ENCODE assay signal across 8 mouse cellular contexts in genomic region chr1:171477758-171478545, GRCm38 (mm10). TPM values are rescaled to one million over a fixed set of nuclear protein-coding genes. Genes with fewer than 3 reads are reported as not detected.
A peak's percentile ranks its signal among the peaks of the same experiment; 100 is the strongest.
DNase-seq lines count a peak whose midpoint lies in the region; ATAC-seq and TF ChIP-seq lines count a peak whose summit lies in the region.

No protein-coding gene starts in this region.

- DNase-seq in heart, adult 2 months = peak in 1 of 2 experiments; percentile 22
- DNase-seq in heart, adult 9 months (ENCODE audit: low spot score in 2 of 2) = no peak
- peak; percentile 26 for DNase-seq in brain, adult 2 months (ENCODE audit: low read depth, low spot score)
- DNase-seq in liver, embryonic 11.5 days (ENCODE audit: low spot score) = no peak
- peak; percentile 7 for DNase-seq in midbrain, postnatal 0 days (ENCODE audit: low spot score)
- DNase-seq in layer of hippocampus, adult 11-12 months (ENCODE audit: low spot score) = no peak
- DNase-seq in cerebellum, adult 8-10 months = no peak

- TF ChIP-seq EP300 in heart, adult 2 months (IDR thresholded peaks at IDR 0.05; ENCODE audit: insufficient read depth, low read depth, low read length) = no peak

- no peaks in the 10 kb centered on the region for H3K4me1 ChIP-seq in heart, adult 2 months (ENCODE audit: control insufficient read depth, insufficient read depth, low read length)
- H3K4me1 ChIP-seq in hindbrain, embryonic 13.5 days (replicated peaks) = no peaks in the 10 kb centered on the region
- H3K4me1 ChIP-seq in liver, embryonic 11.5 days (replicated peaks; ENCODE audit: control insufficient read depth, insufficient read depth, low read length) = peaks cover 3% of the 10 kb centered on the region
- no peaks in the 10 kb centered on the region for H3K4me1 ChIP-seq in midbrain, postnatal 0 days (ENCODE audit: insufficient read depth, low read length)

- peak overlapping the region; percentile 39 for H3K4me2 ChIP-seq in hindbrain, embryonic 13.5 days
- peak overlapping the region; percentile 48 for H3K4me2 ChIP-seq in liver, embryonic 11.5 days
- H3K4me2 ChIP-seq in midbrain, postnatal 0 days (ENCODE audit: low read depth, low read length, poor library complexity, severe bottlenecking) = peak overlapping the region; percentile 10

- peak overlapping the region; percentile 16; the same call in 1 of the 2 replicates for H3K4me3 ChIP-seq in heart, adult 2 months
- peak overlapping the region; percentile 30 for H3K4me3 ChIP-seq in hindbrain, embryonic 13.5 days
- peak overlapping the region; percentile 39 for H3K4me3 ChIP-seq in liver, embryonic 11.5 days (ENCODE audit: low read depth, low read length)
- peak overlapping the region; percentile 17; the same call in 1 of the 2 replicates for H3K4me3 ChIP-seq in midbrain, postnatal 0 days (ENCODE audit: low read depth, low read length)

- no peaks in the 10 kb centered on the region for H3K79me2 ChIP-seq in heart, adult 2 months (replicated peaks; ENCODE audit: control insufficient read depth, insufficient read depth, low read length)

- peak; percentile 43; the same call in 1 of the 2 replicates for ATAC-seq in hindbrain, embryonic 13.5 days (ENCODE audit: low FRiP score)
- peak; percentile 76 for ATAC-seq in liver, embryonic 11.5 days (replicated peaks; ENCODE audit: low FRiP score)
- ATAC-seq in midbrain, postnatal 0 days (ENCODE audit: low FRiP score) = peak; percentile 56; the same call in 1 of the 2 replicates

- no peak overlapping the region for H3K27ac ChIP-seq in heart, adult 2 months
- no peak overlapping the region for H3K27ac ChIP-seq in hindbrain, embryonic 13.5 days
- H3K27ac ChIP-seq in liver, embryonic 11.5 days (ENCODE audit: low read depth, low read length) = peak overlapping the region; percentile 28; the same call in 1 of the 2 replicates
- H3K27ac ChIP-seq in midbrain, postnatal 0 days (ENCODE audit: low read depth, low read length) = no peak overlapping the region

- no peak for TF ChIP-seq CTCF in heart, adult 2 months (IDR thresholded peaks at IDR 0.05)
- TF ChIP-seq CTCF in midbrain, postnatal 0 days (IDR thresholded peaks at IDR 0.05) = no peak

- H3K27me3 ChIP-seq in heart, adult 2 months (ENCODE audit: control insufficient read depth, insufficient read depth, low read length) = no peaks in the 10 kb centered on the region
- no peaks in the 10 kb centered on the region for H3K27me3 ChIP-seq in hindbrain, embryonic 13.5 days
- no peaks in the 10 kb centered on the region for H3K27me3 ChIP-seq in liver, embryonic 11.5 days (replicated peaks; ENCODE audit: control insufficient read depth, insufficient read depth, low read length)
- no peaks in the 10 kb centered on the region for H3K27me3 ChIP-seq in midbrain, postnatal 0 days (ENCODE audit: insufficient read depth, low read length)

- H3K9ac ChIP-seq in heart, adult 2 months (ENCODE audit: low read depth, low read length) = no peak overlapping the region
- H3K9ac ChIP-seq in hindbrain, embryonic 13.5 days = no peak overlapping the region
- peak overlapping the region; percentile 43 for H3K9ac ChIP-seq in liver, embryonic 11.5 days (ENCODE audit: low read depth, low read length)
- H3K9ac ChIP-seq in midbrain, postnatal 0 days (replicated peaks; ENCODE audit: low read length, poor library complexity, severe bottlenecking) = no peak overlapping the region

- 67% methylated on average over 27 of the region's 27 CpGs for WGBS in heart, adult 2 months
- WGBS in hindbrain, embryonic 13.5 days = 66% methylated on average over 27 of the region's 27 CpGs
- 61% methylated on average over 27 of the region's 27 CpGs for WGBS in liver, embryonic 11.5 days
- 66% methylated on average over 27 of the region's 27 CpGs for WGBS in midbrain, postnatal 0 days

- intact Hi-C loops in heart, adult 2 months (cut with DNase I) = loop anchor here (2.0 to 10.0 kb wide), 2 partner anchors 65 to 363 kb away; partner anchors contain the start of gene Cfap126

- H3K9me3 ChIP-seq in hindbrain, embryonic 13.5 days = peaks cover 8% of the 10 kb centered on the region
- peaks cover 4% of the 10 kb centered on the region for H3K9me3 ChIP-seq in liver, embryonic 11.5 days (ENCODE audit: control insufficient read depth, low read length)
- no peaks in the 10 kb centered on the region for H3K9me3 ChIP-seq in midbrain, postnatal 0 days (ENCODE audit: low read length)

- H3K36me3 ChIP-seq in heart, adult 2 months (ENCODE audit: control insufficient read depth, insufficient read depth, low read length) = no peaks in the 10 kb centered on the region
- H3K36me3 ChIP-seq in hindbrain, embryonic 13.5 days = no peaks in the 10 kb centered on the region
- H3K36me3 ChIP-seq in liver, embryonic 11.5 days (ENCODE audit: control insufficient read depth, insufficient read depth, low read length) = no peaks in the 10 kb centered on the region
- no peaks in the 10 kb centered on the region for H3K36me3 ChIP-seq in midbrain, postnatal 0 days (ENCODE audit: insufficient read depth, low read length)

- TF ChIP-seq POLR2A in heart, adult 2 months (IDR thresholded peaks at IDR 0.05; ENCODE audit: insufficient read depth, low read depth, low read length) = no peak

RNA-seq across cellular contexts. Expression of gene Alyref2, which starts 25.3 kb away (rescaled TPM):
- 1 to 10 TPM; 1.6 to 2.2 TPM for total RNA-seq in heart, adult 2 months (2021)
- 2.5 TPM in 2 replicates for polyA plus RNA-seq in heart, adult 2 months (2012; rRNA removed)
- polyA plus RNA-seq in hindbrain, embryonic 13.5 days (2015; fragmentation: Nextera tagmentation; extraction: Ambion mirVana) = 32.0 and 34.5 TPM in 2 replicates
- 7.8 and 8.3 TPM in 2 replicates for polyA plus RNA-seq in liver, embryonic 11.5 days (2014; fragmentation: Nextera tagmentation; extraction: Ambion mirVana)
- total RNA-seq in midbrain, postnatal 0 days (2014; rRNA removed) = 9.4 and 14.7 TPM in 2 replicates
- 22.1 and 22.2 TPM in 2 replicates for polyA plus RNA-seq in midbrain, postnatal 0 days (2015; fragmentation: Nextera tagmentation; extraction: Ambion mirVana)

RNA-seq across cellular contexts. Expression of gene F11r, which starts 40.6 kb away (rescaled TPM):
- 10 to 100 TPM; 32.9 to 36.1 TPM for total RNA-seq in heart, adult 2 months (2021)
- polyA plus RNA-seq in heart, adult 2 months (2012; rRNA removed) = 47.5 and 58.3 TPM in 2 replicates
- 12.2 and 13.3 TPM in 2 replicates for polyA plus RNA-seq in hindbrain, embryonic 13.5 days (2015; fragmentation: Nextera tagmentation; extraction: Ambion mirVana)
- 42.0 and 47.8 TPM in 2 replicates for polyA plus RNA-seq in liver, embryonic 11.5 days (2014; fragmentation: Nextera tagmentation; extraction: Ambion mirVana)
- 6.6 and 9.2 TPM in 2 replicates for total RNA-seq in midbrain, postnatal 0 days (2014; rRNA removed)
- 7.6 and 8.9 TPM in 2 replicates for polyA plus RNA-seq in midbrain, postnatal 0 days (2015; fragmentation: Nextera tagmentation; extraction: Ambion mirVana)

RNA-seq across cellular contexts. Expression of gene Itln1, which starts 57.1 kb away (rescaled TPM):
- total RNA-seq in heart, adult 2 months (2021) = not detected
- 0.16 TPM in 1 of 2 replicates, not detected in the other for polyA plus RNA-seq in heart, adult 2 months (2012; rRNA removed)
- not detected in 2 replicates for polyA plus RNA-seq in hindbrain, embryonic 13.5 days (2015; fragmentation: Nextera tagmentation; extraction: Ambion mirVana)
- not detected in 2 replicates for polyA plus RNA-seq in liver, embryonic 11.5 days (2014; fragmentation: Nextera tagmentation; extraction: Ambion mirVana)
- total RNA-seq in midbrain, postnatal 0 days (2014; rRNA removed) = not detected in 2 replicates
- polyA plus RNA-seq in midbrain, postnatal 0 days (2015; fragmentation: Nextera tagmentation; extraction: Ambion mirVana) = not detected in 2 replicates

RNA-seq across cellular contexts. Expression of gene Tstd1, which starts 59.3 kb away (rescaled TPM):
- 1 to 10 TPM; 1.3 to 1.8 TPM for total RNA-seq in heart, adult 2 months (2021)
- 2.2 and 3.1 TPM in 2 replicates for polyA plus RNA-seq in heart, adult 2 months (2012; rRNA removed)
- polyA plus RNA-seq in hindbrain, embryonic 13.5 days (2015; fragmentation: Nextera tagmentation; extraction: Ambion mirVana) = 10.0 and 11.7 TPM in 2 replicates
- 1.6 and 1.7 TPM in 2 replicates for polyA plus RNA-seq in liver, embryonic 11.5 days (2014; fragmentation: Nextera tagmentation; extraction: Ambion mirVana)
- not detected in 2 replicates for total RNA-seq in midbrain, postnatal 0 days (2014; rRNA removed)
- 3.1 and 3.9 TPM in 2 replicates for polyA plus RNA-seq in midbrain, postnatal 0 days (2015; fragmentation: Nextera tagmentation; extraction: Ambion mirVana)

Comparison
In these comparisons a context has a peak if more than half of its experiments do, and no peak if none do; other contexts are left out.
1. DNase-seq: peak in brain, adult 2 months (single experiment) and midbrain, postnatal 0 days (single experiment); none in heart, adult 9 months (0 of 2), liver, embryonic 11.5 days (single experiment), layer of hippocampus, adult 11-12 months (single experiment) and cerebellum, adult 8-10 months (single experiment).
2. Peak in every context shown above with its lines, with median percentiles within 50 percentile points of each other: H3K4me3 ChIP-seq, ATAC-seq and H3K4me2 ChIP-seq.